ENCODE assay signal across 21 mouse cellular contexts in the genomic region with DNA sequence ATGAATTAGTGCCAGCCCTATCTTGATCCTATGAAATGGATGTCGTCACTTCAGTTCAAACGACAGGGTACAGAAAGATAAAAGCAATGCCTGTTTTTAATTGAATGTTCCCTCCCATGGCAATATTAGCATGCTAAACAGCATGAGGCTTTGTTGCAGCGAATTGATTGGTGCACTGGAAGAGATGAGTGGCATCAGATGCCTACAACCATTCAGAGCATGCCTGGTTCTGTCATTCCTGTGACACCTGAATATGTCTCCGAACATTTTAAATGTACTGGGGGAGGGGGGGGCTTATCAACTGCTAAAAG.
DNase-seq lines count a peak whose midpoint lies in the region; ATAC-seq and TF ChIP-seq lines count a peak whose summit lies in the region.
"Had no signal": no experiment of that assay in that cellular context is flagged by ENCODE, and none has a peak within 500 bp of the region (broad histone marks: within the 10 kb centered on the region; RNA-seq: fewer than 3 reads in every experiment).

No protein-coding gene starts in this region.

- peak; percentile 82 for ATAC-seq in forebrain, embryonic 12.5 days (ENCODE audit: low FRiP score)
- ATAC-seq in megakaryocyte, adult 5-6 weeks (ENCODE audit: poor library complexity, severe bottlenecking), result no peak
- no peak for ATAC-seq in midbrain, embryonic 14.5 days (ENCODE audit: low FRiP score, low TSS enrichment)
- ATAC-seq in midbrain, embryonic 15.5 days (replicated peaks), result no peak
- ATAC-seq in forebrain, postnatal 0 days, result peak; percentile 75; the same call in 1 of the 2 replicates
- ATAC-seq in hindbrain, embryonic 14.5 days (ENCODE audit: low FRiP score), result no peak
- ATAC-seq: activated CD4-positive, CD25-positive, alpha-beta regulatory T cell, adult 4 months had no signal

- no peak overlapping the region for H3K9ac ChIP-seq in forebrain, embryonic 12.5 days
- H3K9ac ChIP-seq in midbrain, embryonic 14.5 days (replicated peaks; ENCODE audit: low read length), result no peak overlapping the region
- no peak overlapping the region for H3K9ac ChIP-seq in midbrain, embryonic 15.5 days
- H3K9ac ChIP-seq in forebrain, postnatal 0 days, result no peak overlapping the region
- no peak overlapping the region for H3K9ac ChIP-seq in hindbrain, embryonic 14.5 days
- H3K9ac ChIP-seq: heart, embryonic 12.5 days; heart, embryonic 15.5 days; hindbrain, embryonic 15.5 days had no signal

- WGBS in forebrain, embryonic 12.5 days, result 46% methylated on average over 4 of the region's 4 CpGs
- WGBS in forebrain, embryonic 10.5 days, result 84% methylated on average over 4 of the region's 4 CpGs
- WGBS in midbrain, embryonic 14.5 days, result 45% methylated on average over 4 of the region's 4 CpGs
- 41% methylated on average over 4 of the region's 4 CpGs for WGBS in midbrain, embryonic 15.5 days
- WGBS in forebrain, postnatal 0 days, result 27% methylated on average over 4 of the region's 4 CpGs
- WGBS in hindbrain, embryonic 14.5 days, result 44% methylated on average over 4 of the region's 4 CpGs

- H3K4me1 ChIP-seq in forebrain, embryonic 12.5 days, result peaks cover 11% of the 10 kb centered on the region
- H3K4me1 ChIP-seq in forebrain, embryonic 10.5 days, result peaks cover 6% of the 10 kb centered on the region; the same call in 1 of the 2 replicates
- peaks cover 56% of the 10 kb centered on the region for H3K4me1 ChIP-seq in megakaryocyte, embryonic 14.5 days
- H3K4me1 ChIP-seq in midbrain, embryonic 14.5 days (ENCODE audit: control insufficient read depth, insufficient read depth, low read length), result peaks cover 5% of the 10 kb centered on the region; the same call in 1 of the 2 replicates
- H3K4me1 ChIP-seq in midbrain, embryonic 15.5 days, result no peaks in the 10 kb centered on the region
- no peaks in the 10 kb centered on the region for H3K4me1 ChIP-seq in forebrain, postnatal 0 days (ENCODE audit: insufficient read depth)
- H3K4me1 ChIP-seq in hindbrain, embryonic 14.5 days (replicated peaks; ENCODE audit: control insufficient read depth, insufficient read depth, low read length), result no peaks in the 10 kb centered on the region
- H3K4me1 ChIP-seq: heart, embryonic 15.5 days; hindbrain, embryonic 15.5 days had no signal

- H3K27ac ChIP-seq in forebrain, embryonic 12.5 days, result no peak overlapping the region
- no peak overlapping the region for H3K27ac ChIP-seq in forebrain, embryonic 10.5 days
- no peak overlapping the region for H3K27ac ChIP-seq in midbrain, embryonic 14.5 days (replicated peaks; ENCODE audit: low read depth, low read length)
- H3K27ac ChIP-seq in midbrain, embryonic 15.5 days, result no peak overlapping the region
- no peak overlapping the region for H3K27ac ChIP-seq in forebrain, postnatal 0 days (ENCODE audit: low read depth, low read length)
- H3K27ac ChIP-seq in hindbrain, embryonic 14.5 days, result no peak overlapping the region
- H3K27ac ChIP-seq: heart, embryonic 15.5 days; hindbrain, embryonic 15.5 days had no signal

- H3K9me3 ChIP-seq in forebrain, embryonic 12.5 days, result no peaks in the 10 kb centered on the region
- H3K9me3 ChIP-seq in forebrain, embryonic 10.5 days, result no peaks in the 10 kb centered on the region
- no peaks in the 10 kb centered on the region for H3K9me3 ChIP-seq in megakaryocyte, embryonic 14.5 days
- no peaks in the 10 kb centered on the region for H3K9me3 ChIP-seq in midbrain, embryonic 14.5 days (ENCODE audit: control insufficient read depth, low read length)
- H3K9me3 ChIP-seq in midbrain, embryonic 15.5 days, result no peaks in the 10 kb centered on the region
- no peaks in the 10 kb centered on the region for H3K9me3 ChIP-seq in forebrain, postnatal 0 days (ENCODE audit: low read length)
- no peaks in the 10 kb centered on the region for H3K9me3 ChIP-seq in hindbrain, embryonic 14.5 days (ENCODE audit: control insufficient read depth, low read length)
- H3K9me3 ChIP-seq: heart, embryonic 12.5 days; heart, embryonic 15.5 days; hindbrain, embryonic 15.5 days had no signal

- no peak overlapping the region for H3K4me2 ChIP-seq in forebrain, embryonic 12.5 days
- H3K4me2 ChIP-seq in midbrain, embryonic 14.5 days (ENCODE audit: low read length), result no peak overlapping the region
- H3K4me2 ChIP-seq in midbrain, embryonic 15.5 days, result no peak overlapping the region
- H3K4me2 ChIP-seq in forebrain, postnatal 0 days (ENCODE audit: low read depth), result no peak overlapping the region
- H3K4me2 ChIP-seq in hindbrain, embryonic 14.5 days (replicated peaks), result no peak overlapping the region
- H3K4me2 ChIP-seq: heart, embryonic 12.5 days; heart, embryonic 15.5 days; hindbrain, embryonic 15.5 days had no signal

- H3K27me3 ChIP-seq in forebrain, embryonic 12.5 days, result no peaks in the 10 kb centered on the region
- no peaks in the 10 kb centered on the region for H3K27me3 ChIP-seq in forebrain, embryonic 10.5 days (ENCODE audit: poor library complexity, severe bottlenecking)
- no peaks in the 10 kb centered on the region for H3K27me3 ChIP-seq in megakaryocyte, embryonic 14.5 days (replicated peaks)
- H3K27me3 ChIP-seq in midbrain, embryonic 14.5 days (ENCODE audit: control insufficient read depth, insufficient read depth, low read length), result no peaks in the 10 kb centered on the region
- no peaks in the 10 kb centered on the region for H3K27me3 ChIP-seq in midbrain, embryonic 15.5 days (replicated peaks)
- H3K27me3 ChIP-seq in forebrain, postnatal 0 days (ENCODE audit: insufficient read depth, low read length), result no peaks in the 10 kb centered on the region
- no peaks in the 10 kb centered on the region for H3K27me3 ChIP-seq in hindbrain, embryonic 14.5 days (ENCODE audit: control insufficient read depth, insufficient read depth, low read length)
- H3K27me3 ChIP-seq: heart, embryonic 12.5 days; heart, embryonic 15.5 days; hindbrain, embryonic 15.5 days had no signal

- no peak for DNase-seq in forebrain, embryonic 10.5 days (ENCODE audit: extremely low spot score, low spot score)
- DNase-seq in midbrain, embryonic 14.5 days, result peak; percentile 12
- no peak for DNase-seq in forebrain, postnatal 0 days
- DNase-seq in hindbrain, embryonic 14.5 days (ENCODE audit: low spot score), result no peak
- DNase-seq: adrenal gland, adult 8-10 months; adrenal gland, postnatal 25 days; cerebellum, adult 18-20 months; cerebellum, adult 9-10 months; cerebellum, postnatal 14 days; gastrocnemius, postnatal 25 days; heart, adult 18-20 months; heart, postnatal 10 days; heart, postnatal 36 days had no signal

- TF ChIP-seq CTCF in forebrain, postnatal 0 days (IDR thresholded peaks at IDR 0.05; ENCODE audit: low read depth), result no peak

- no peak overlapping the region for H3K4me3 ChIP-seq in forebrain, embryonic 12.5 days (replicated peaks)
- no peak overlapping the region for H3K4me3 ChIP-seq in forebrain, embryonic 10.5 days
- H3K4me3 ChIP-seq in megakaryocyte, embryonic 14.5 days (replicated peaks), result peak overlapping the region; percentile 47
- no peak overlapping the region for H3K4me3 ChIP-seq in midbrain, embryonic 14.5 days (replicated peaks; ENCODE audit: low read depth, low read length)
- no peak overlapping the region for H3K4me3 ChIP-seq in midbrain, embryonic 15.5 days
- no peak overlapping the region for H3K4me3 ChIP-seq in forebrain, postnatal 0 days (ENCODE audit: low read depth, low read length)
- H3K4me3 ChIP-seq in hindbrain, embryonic 14.5 days (replicated peaks; ENCODE audit: low read length), result no peak overlapping the region
- H3K4me3 ChIP-seq: heart, embryonic 12.5 days; heart, embryonic 15.5 days; hindbrain, embryonic 15.5 days had no signal

- no peaks in the 10 kb centered on the region for H3K36me3 ChIP-seq in forebrain, embryonic 12.5 days (replicated peaks)
- H3K36me3 ChIP-seq in forebrain, embryonic 10.5 days (replicated peaks), result no peaks in the 10 kb centered on the region
- H3K36me3 ChIP-seq in megakaryocyte, embryonic 14.5 days (replicated peaks; ENCODE audit: low read length), result no peaks in the 10 kb centered on the region
- no peaks in the 10 kb centered on the region for H3K36me3 ChIP-seq in midbrain, embryonic 14.5 days (ENCODE audit: control insufficient read depth, insufficient read depth, low read length)
- no peaks in the 10 kb centered on the region for H3K36me3 ChIP-seq in midbrain, embryonic 15.5 days (replicated peaks)
- H3K36me3 ChIP-seq in forebrain, postnatal 0 days (ENCODE audit: insufficient read depth), result no peaks in the 10 kb centered on the region
- no peaks in the 10 kb centered on the region for H3K36me3 ChIP-seq in hindbrain, embryonic 14.5 days (replicated peaks; ENCODE audit: control insufficient read depth, insufficient read depth)
- H3K36me3 ChIP-seq: heart, embryonic 12.5 days; heart, embryonic 15.5 days; hindbrain, embryonic 15.5 days had no signal

Comparison
In these comparisons a context has a peak if more than half of its experiments do, and no peak if none do; other contexts are left out.
1. ATAC-seq: peak in forebrain, embryonic 12.5 days (single experiment) and forebrain, postnatal 0 days (single experiment); none in megakaryocyte, adult 5-6 weeks (single experiment), midbrain, embryonic 14.5 days (single experiment), midbrain, embryonic 15.5 days (single experiment) and hindbrain, embryonic 14.5 days (single experiment).